Mouse (Mus musculus): ENCODE measurements at regions not wholly inside any gene's neighbourhood (a gene's known extent, or its start where the extent isn't known, plus 50 kb on each side); places are given as distances from the start of the nearest gene placed in this dataset.

- DNase-seq (ENCODE audit: low spot score): no peak
- Histone ChIP-seq H3K36me3 (ENCODE audit: control insufficient read depth, insufficient read depth, low read length) (no peaks in the 10 kb centered on the region), H3K27me3 (replicated peaks; ENCODE audit: control insufficient read depth, insufficient read depth, low read length) (no peaks in the 10 kb centered on the region), H3K27ac (ENCODE audit: low read depth, low read length) (no peak overlapping the region), H3K4me2 (no peak overlapping the region), H3K9ac (ENCODE audit: low read depth, low read length) (no peak overlapping the region), H3K4me3 (ENCODE audit: low read depth, low read length) (no peak overlapping the region), H3K4me1 (replicated peaks; ENCODE audit: control insufficient read depth, insufficient read depth, low read length) (no peaks in the 10 kb centered on the region), H3K9me3 (ENCODE audit: control insufficient read depth, low read length) (no peaks in the 10 kb centered on the region)
- ATAC-seq (replicated peaks; ENCODE audit: low FRiP score): no peak
- WGBS: 74% methylated on average over 4 of the region's 4 CpGs
These were observed 488.2 kb downstream of the Klf12 start for GRCm38 (mm10) chr14:99796293-99796692.

- 59% methylated on average over 1 of the region's 1 CpGs for WGBS
- Histone ChIP-seq H3K27me3 (replicated peaks; ENCODE audit: control insufficient read depth, insufficient read depth, low read length) (no peaks in the 10 kb centered on the region), H3K36me3 (ENCODE audit: control insufficient read depth, insufficient read depth, low read length) (no peaks in the 10 kb centered on the region), H3K4me2 (no peak overlapping the region), H3K4me3 (ENCODE audit: low read depth, low read length) (no peak overlapping the region), H3K27ac (ENCODE audit: low read depth, low read length) (no peak overlapping the region), H3K9me3 (ENCODE audit: control insufficient read depth, low read length) (no peaks in the 10 kb centered on the region), H3K9ac (ENCODE audit: low read depth, low read length) (no peak overlapping the region), H3K4me1 (replicated peaks; ENCODE audit: control insufficient read depth, insufficient read depth, low read length) (no peaks in the 10 kb centered on the region)
- ATAC-seq (replicated peaks; ENCODE audit: low FRiP score) (no peak), DNase-seq (ENCODE audit: low spot score) (no peak)
These were observed 478.4 kb downstream of the Klf12 start for GRCm38 (mm10) chr14:99806052-99806451.

DNA sequence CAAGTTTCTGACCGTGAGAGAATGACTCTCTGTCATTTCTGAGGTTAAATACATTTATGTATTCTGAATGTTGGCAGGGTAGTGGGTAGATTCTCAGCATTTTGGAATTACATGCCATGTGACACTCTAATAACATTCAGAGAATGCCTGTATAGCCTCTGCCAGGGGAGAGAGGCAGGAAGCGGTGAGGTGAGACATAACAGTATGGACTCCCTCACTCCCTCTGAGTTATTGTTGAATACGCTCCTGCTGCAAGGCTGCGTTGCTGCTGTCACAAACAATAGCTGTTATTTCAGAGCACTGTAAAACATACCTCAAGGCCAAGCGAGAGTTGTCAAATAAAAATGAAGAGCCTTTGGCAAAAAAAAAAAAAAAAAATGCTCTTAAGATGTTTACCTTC is 477.9 kb downstream of the Klf12 start:
- Histone ChIP-seq H3K4me3 (ENCODE audit: low read depth, low read length) (no peak overlapping the region), H3K4me2 (no peak overlapping the region), H3K36me3 (ENCODE audit: control insufficient read depth, insufficient read depth, low read length) (no peaks in the 10 kb centered on the region), H3K4me1 (replicated peaks; ENCODE audit: control insufficient read depth, insufficient read depth, low read length) (no peaks in the 10 kb centered on the region), H3K27me3 (replicated peaks; ENCODE audit: control insufficient read depth, insufficient read depth, low read length) (no peaks in the 10 kb centered on the region), H3K9ac (ENCODE audit: low read depth, low read length) (no peak overlapping the region), H3K27ac (ENCODE audit: low read depth, low read length) (no peak overlapping the region), H3K9me3 (ENCODE audit: control insufficient read depth, low read length) (no peaks in the 10 kb centered on the region)
- ATAC-seq (replicated peaks; ENCODE audit: low FRiP score) (no peak), DNase-seq (ENCODE audit: low spot score) (no peak)
- 83% methylated on average over 5 of the region's 5 CpGs for WGBS

DNA sequence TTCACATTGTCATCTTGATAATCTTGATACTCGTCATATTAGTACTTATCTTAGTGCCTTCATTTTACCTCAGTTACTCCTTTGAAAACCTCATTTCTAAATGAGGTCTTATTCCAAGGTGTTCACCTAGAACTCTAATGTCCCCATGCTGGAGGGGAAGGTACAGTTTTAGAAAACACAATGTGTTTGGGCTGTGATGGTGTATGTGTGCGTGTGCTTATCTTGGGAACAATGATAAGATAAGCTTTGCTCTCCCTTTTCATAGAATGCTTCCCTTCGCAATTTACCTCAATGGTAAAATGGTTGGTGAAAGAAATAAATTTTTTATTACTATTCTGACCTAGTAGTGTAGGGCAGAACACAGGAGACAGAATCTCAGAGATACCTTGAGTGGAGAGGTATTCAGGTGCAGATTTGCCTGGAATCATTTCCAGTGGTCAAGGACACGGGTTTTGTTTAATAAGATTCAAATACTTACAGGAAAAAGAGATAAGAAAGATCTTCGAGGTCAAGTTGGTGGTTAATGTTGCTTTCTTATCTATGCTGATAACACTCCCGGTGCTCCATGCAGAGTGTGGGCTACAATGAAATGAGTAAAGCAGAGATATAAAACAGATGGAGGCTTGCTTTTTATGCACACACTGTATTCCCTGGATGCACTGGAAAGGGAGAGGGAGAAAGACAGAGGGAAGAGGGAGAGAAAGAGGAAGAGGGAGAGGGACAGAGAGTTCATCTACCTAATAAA is 471.6 kb downstream of the Klf12 start:
- 36% methylated on average over 6 of the region's 6 CpGs for WGBS
- Histone ChIP-seq H3K4me3 (ENCODE audit: low read depth, low read length) (no peak overlapping the region), H3K4me1 (replicated peaks; ENCODE audit: control insufficient read depth, insufficient read depth, low read length) (no peaks in the 10 kb centered on the region), H3K27me3 (replicated peaks; ENCODE audit: control insufficient read depth, insufficient read depth, low read length) (no peaks in the 10 kb centered on the region), H3K36me3 (ENCODE audit: control insufficient read depth, insufficient read depth, low read length) (no peaks in the 10 kb centered on the region), H3K9ac (ENCODE audit: low read depth, low read length) (no peak overlapping the region), H3K9me3 (ENCODE audit: control insufficient read depth, low read length) (no peaks in the 10 kb centered on the region), H3K27ac (ENCODE audit: low read depth, low read length) (no peak overlapping the region), H3K4me2 (no peak overlapping the region)
- ATAC-seq (replicated peaks; ENCODE audit: low FRiP score) (no peak), DNase-seq (ENCODE audit: low spot score) (no peak)

Measured in liver, embryonic 11.5 days (tissue).